Mouse (Mus musculus): ENCODE data around the gene Olfr312. TPM values are rescaled to one million over a fixed set of nuclear protein-coding genes. Genes with fewer than 3 reads are reported as not detected.
A peak's percentile ranks its signal among the peaks of the same experiment; 100 is the strongest.

The Olfr312 gene
- total and polyA plus RNA-seq, 3 experiments, result not detected

DNA sequence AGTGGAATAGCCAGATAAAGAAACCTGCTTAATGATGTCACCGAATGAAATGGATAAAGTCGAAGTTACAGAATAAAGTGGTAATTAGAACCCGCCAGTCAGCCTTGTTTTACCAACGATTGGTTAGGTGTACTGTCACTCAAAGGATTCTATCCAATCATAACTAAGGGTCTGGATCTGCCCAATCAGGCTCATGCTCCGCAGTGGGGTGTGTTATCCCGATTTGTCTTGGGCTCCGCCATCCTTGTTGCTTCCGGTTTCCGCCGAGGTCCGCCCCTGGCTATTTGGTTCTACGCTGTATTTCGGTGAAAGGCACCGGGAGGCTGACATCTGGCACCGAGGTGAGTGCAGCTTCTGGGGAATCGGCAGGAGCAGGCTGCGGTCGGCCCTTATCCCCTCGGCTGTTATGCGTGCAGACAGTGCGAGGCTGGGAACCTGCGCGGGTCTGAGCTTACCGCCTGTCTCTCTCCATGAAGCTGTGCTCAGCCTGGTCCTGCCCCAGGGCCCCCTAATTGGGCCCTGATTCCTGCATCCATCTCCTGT, 18.0 kb downstream of the Olfr312 start, which contains the start of gene Gm12258:
Gene Gm12258, plus strand, starts transcription at position 240 of the 543 bp plus-strand sequence.
- Histone ChIP-seq H3K27ac (ENCODE audit: control insufficient read depth, low read depth, low read length) (peak within 1 kb of the TSS; percentile 78), H3K9me3 (replicated peaks; ENCODE audit: insufficient read depth, low read length) (no peaks in the 10 kb centered on the region), H3K36me3 (ENCODE audit: control insufficient read depth in 1 of 2, insufficient read depth in 2 of 2, low read length in 2 of 2) (peaks cover 3 to 9% of the 10 kb centered on the region in 2 experiments; a peak in 3 of 4 replicates), H3K27me3 (ENCODE audit: control insufficient read depth in 1 of 2, insufficient read depth in 2 of 2, low read length in 2 of 2) (no peaks in the 10 kb centered on the region; a peak in 1 of 4 replicates), H3K4me3 (ENCODE audit: control insufficient read depth in 1 of 2, insufficient read depth in 1 of 2, low read depth in 2 of 2, low read length in 2 of 2) (peak within 1 kb of the TSS; percentile 79 to 97), H3K9ac (ENCODE audit: control insufficient read depth, low read depth, low read length, poor library complexity, severe bottlenecking) (peak within 1 kb of the TSS; percentile 91), H3K79me2 (ENCODE audit: control insufficient read depth, insufficient read depth, low read length, poor library complexity) (peaks cover 6% of the 10 kb centered on the region; the same call in 1 of the 2 replicates), H3K4me1 (ENCODE audit: control insufficient read depth in 1 of 2, insufficient read depth in 2 of 2, low read length in 2 of 2) (peaks cover 2 to 5% of the 10 kb centered on the region in 2 experiments; a peak in 2 of 4 replicates)
- DNase-seq (ENCODE audit: low read depth, low spot score), result peak; percentile 100
- TF ChIP-seq TBP (IDR thresholded peaks at IDR 0.05; ENCODE audit: low read depth, low read length) (peak; percentile 72), EP300 (IDR thresholded peaks at IDR 0.05; ENCODE audit: low read depth in 1 of 2, low read length in 2 of 2) (peak in 1 of 2 experiments; percentile 45; a peak in 1 of 4 replicates), HCFC1 (IDR thresholded peaks at IDR 0.05; ENCODE audit: low read depth, low read length) (peak; percentile 76), CHD2 (IDR thresholded peaks at IDR 0.05; ENCODE audit: low read length) (peak; percentile 88), BHLHE40 (IDR thresholded peaks at IDR 0.05; ENCODE audit: borderline replicate concordance, low read depth, low read length) (no peak), CHD1 (IDR thresholded peaks at IDR 0.05; ENCODE audit: low read depth, low read length) (no peak), RCOR1 (IDR thresholded peaks at IDR 0.05; ENCODE audit: low read depth, low read length) (peak; percentile 54; the same call in 1 of the 2 replicates), MYC (IDR thresholded peaks at IDR 0.05; ENCODE audit: low read depth, low read length) (0 out of 2 replicates have a peak, but pooled peaks have one; percentile 46), POLR2AphosphoS2 (IDR thresholded peaks at IDR 0.05; ENCODE audit: low read length) (peak; percentile 66; the same call in 1 of the 2 replicates), MYB (IDR thresholded peaks at IDR 0.05; ENCODE audit: low read depth, low read length) (no peak), GATA1 (IDR thresholded peaks at IDR 0.05; ENCODE audit: low read depth, low read length) (peak; percentile 47), KAT2A (conservative IDR thresholded peaks at IDR 0.05; ENCODE audit: low read depth, low read length) (0 out of 2 replicates have a peak, but pooled peaks have one; percentile 41), ZMIZ1 (IDR thresholded peaks at IDR 0.05; ENCODE audit: low read depth, low read length) (no peak), ETS1 (IDR thresholded peaks at IDR 0.05; ENCODE audit: low read depth, low read length) (peak; percentile 38; the same call in 1 of the 2 replicates), NELFE (IDR thresholded peaks at IDR 0.05; ENCODE audit: low read depth, low read length) (peak; percentile 73), SIN3A (IDR thresholded peaks at IDR 0.05; ENCODE audit: low read length) (peak; percentile 81), MAX (IDR thresholded peaks at IDR 0.05; ENCODE audit: low read length) (peak; percentile 71), ELF1 (IDR thresholded peaks at IDR 0.05; ENCODE audit: low read depth, low read length) (peak; percentile 88), POLR2A (IDR thresholded peaks at IDR 0.05; ENCODE audit: control insufficient read depth in 1 of 2, insufficient read depth in 1 of 2, low read depth in 1 of 2, low read length in 2 of 2, poor library complexity in 1 of 2) (peak; percentile 59 to 75; a peak in 3 of 4 replicates), TCF12 (IDR thresholded peaks at IDR 0.05; ENCODE audit: low read depth, low read length) (0 out of 2 replicates have a peak, but pooled peaks have one; percentile 28), ZNF384 (IDR thresholded peaks at IDR 0.05; ENCODE audit: low read depth, low read length) (no peak), NRF1 (IDR thresholded peaks at IDR 0.05; ENCODE audit: insufficient read depth, low read depth, low read length, poor library complexity, severe bottlenecking) (no peak; the same call in 1 of the 2 replicates), MXI1 (IDR thresholded peaks at IDR 0.05; ENCODE audit: low read depth, low read length) (peak; percentile 65; the same call in 1 of the 2 replicates), E2F4 (IDR thresholded peaks at IDR 0.05; ENCODE audit: borderline replicate concordance, low read depth, low read length) (peak; percentile 65; the same call in 1 of the 2 replicates)
